Mouse (Mus musculus) CH12.LX (cell line): ENCODE measurements around the gene Acap3. TPM values are rescaled to one million over a fixed set of nuclear protein-coding genes. Genes with fewer than 3 reads are reported as not detected.

ENCODE experiments used
- DNase-seq: peaks from one replicate; pipeline ENCODE4 v3.0.0-alpha.2; 2013; ENCODE audit errors: extremely low read depth
- H3K27ac ChIP-seq: 2 replicates; pipeline ENCODE4 v1.5.1; 2012; ENCODE audit warnings: low read depth, mild to moderate bottlenecking, control low read depth, moderate library complexity; ENCODE audit not compliant: insufficient read depth
- H3K27me3 ChIP-seq: replicated peaks from 2 replicates; pipeline ENCODE3; 2012; ENCODE audit warnings: inconsistent platforms
- H3K36me3 ChIP-seq, 2 experiments: replicated peaks in 1 of 2; 2 replicates each; pipeline versions ENCODE3 to v1.6.1; 2012; ENCODE audit warnings: inconsistent platforms in 1 of 2, low read length in 1 of 2, mild to moderate bottlenecking in 1 of 2, mixed read lengths in 1 of 2, moderate library complexity in 1 of 2; ENCODE audit not compliant: control insufficient read depth in 1 of 2, insufficient read depth in 1 of 2
- H3K4me1 ChIP-seq, 2 experiments: 2 replicates each; pipeline ENCODE4 v1.6.1; 2012; ENCODE audit warnings: inconsistent platforms in 1 of 2, moderate library complexity in 1 of 2; ENCODE audit not compliant: insufficient read depth in 2 of 2, control insufficient read depth in 1 of 2
- H3K4me2 ChIP-seq: 2 replicates; pipeline ENCODE4 v1.6.1; 2012; ENCODE audit warnings: low read depth, mild to moderate bottlenecking, control low read depth; ENCODE audit not compliant: poor library complexity, insufficient read depth, severe bottlenecking
- H3K4me3 ChIP-seq, 3 experiments: fragments of 150-350 bp in 1 of 3; sonication (generic) in 1 of 3; replicated peaks in 1 of 3; 2 replicates each; pipeline versions ENCODE3 to v1.5.1; 2011 to 2012; ENCODE audit warnings: low read depth in 2 of 3, low read length in 2 of 3, mild to moderate bottlenecking in 2 of 3, moderate library complexity in 2 of 3, control low read depth in 1 of 3, improper control_type of control experiment in 1 of 3, inconsistent platforms in 1 of 3, mixed read lengths in 1 of 3; ENCODE audit not compliant: poor library complexity in 1 of 3
- H3K79me2 ChIP-seq: replicated peaks from 2 replicates; pipeline ENCODE4 v1.6.1; 2012; ENCODE audit warnings: mild to moderate bottlenecking, moderate library complexity; ENCODE audit not compliant: control insufficient read depth, poor library complexity, insufficient read depth, severe bottlenecking; ENCODE audit errors: extremely low read depth
- H3K9ac ChIP-seq: 2 replicates; pipeline ENCODE4 v1.6.1; 2012; ENCODE audit warnings: low read depth, mild to moderate bottlenecking, control low read depth, moderate library complexity; ENCODE audit not compliant: insufficient read depth
- H3K9me3 ChIP-seq: replicated peaks from 2 replicates; pipeline ENCODE3; 2012; ENCODE audit warnings: low read length, inconsistent platforms, mixed read lengths
- BHLHE40 ChIP-seq: IDR thresholded peaks from 2 replicates; pipeline ENCODE4 v1.6.1; 2011; ENCODE audit warnings: mild to moderate bottlenecking, low read depth, low read length, improper control_type of control experiment
- CHD1 ChIP-seq: IDR thresholded peaks from 2 replicates; pipeline ENCODE4 v1.6.1; 2012; ENCODE audit warnings: low read depth, low read length, improper control_type of control experiment, inconsistent platforms
- CHD2 ChIP-seq: IDR thresholded peaks from 2 replicates; pipeline ENCODE4 v1.6.1; 2011; ENCODE audit warnings: low read length, improper control_type of control experiment
- CTCF ChIP-seq, 2 experiments: IDR thresholded peaks in 1 of 2; conservative IDR thresholded peaks in 1 of 2; 2 replicates each; pipeline ENCODE4 v1.5.1; 2011 to 2012; ENCODE audit warnings: low read depth in 2 of 2, low read length in 2 of 2, improper control_type of control experiment in 1 of 2, inconsistent platforms in 1 of 2, mild to moderate bottlenecking in 1 of 2, moderate library complexity in 1 of 2
- E2F4 ChIP-seq: IDR thresholded peaks from 2 replicates; pipeline ENCODE4 v1.6.1; 2011; ENCODE audit warnings: low read depth, low read length, improper control_type of control experiment; ENCODE audit not compliant: insufficient replicate concordance
- ELF1 ChIP-seq: IDR thresholded peaks from 2 replicates; pipeline ENCODE4 v1.6.1; 2014; ENCODE audit warnings: low read depth, mild to moderate bottlenecking, inconsistent platforms, low read length, improper control_type of control experiment
- EP300 ChIP-seq: IDR thresholded peaks from 2 replicates; pipeline ENCODE4 v1.6.1; 2011; ENCODE audit warnings: low read length, improper control_type of control experiment
- ETS1 ChIP-seq: conservative IDR thresholded peaks from 2 replicates; pipeline ENCODE4 v1.6.1; 2012; ENCODE audit warnings: low read depth, mild to moderate bottlenecking, inconsistent platforms, low read length, improper control_type of control experiment, moderate library complexity
- GABPA ChIP-seq: IDR thresholded peaks from 2 replicates; pipeline ENCODE4 v1.6.1; 2012; ENCODE audit warnings: low read depth, low read length, improper control_type of control experiment, inconsistent platforms; ENCODE audit not compliant: insufficient replicate concordance
- HCFC1 ChIP-seq: IDR thresholded peaks from 2 replicates; pipeline ENCODE4 v1.6.1; 2012; ENCODE audit warnings: low read depth, mild to moderate bottlenecking, inconsistent platforms, low read length, improper control_type of control experiment
- IRF4 ChIP-seq: IDR thresholded peaks from 2 replicates; pipeline ENCODE4 v1.6.1; 2014; ENCODE audit warnings: low read depth, mild to moderate bottlenecking, inconsistent platforms, low read length, improper control_type of control experiment
- JUN ChIP-seq: IDR thresholded peaks from 2 replicates; pipeline ENCODE4 v1.6.1; 2011; ENCODE audit warnings: low read depth, mild to moderate bottlenecking, low read length, improper control_type of control experiment, moderate library complexity; ENCODE audit not compliant: insufficient read depth
- JUND ChIP-seq: conservative IDR thresholded peaks from 2 replicates; pipeline ENCODE4 v1.6.1; 2011; ENCODE audit warnings: low read depth, low read length, improper control_type of control experiment
- KAT2A ChIP-seq: IDR thresholded peaks from 2 replicates; pipeline ENCODE4 v1.6.1; 2012; ENCODE audit warnings: low read length, improper control_type of control experiment, inconsistent platforms; ENCODE audit not compliant: insufficient replicate concordance
- MAFK ChIP-seq: IDR thresholded peaks from 2 replicates; pipeline ENCODE4 v1.6.1; 2011; ENCODE audit warnings: low read length, improper control_type of control experiment; ENCODE audit not compliant: insufficient replicate concordance
- MAX ChIP-seq: IDR thresholded peaks from 2 replicates; pipeline ENCODE4 v1.6.1; 2011; ENCODE audit warnings: low read length, improper control_type of control experiment
- MAZ ChIP-seq: IDR thresholded peaks from 2 replicates; pipeline ENCODE4 v1.6.1; 2012; ENCODE audit warnings: low read depth, mild to moderate bottlenecking, inconsistent platforms, low read length, improper control_type of control experiment, moderate library complexity
- MEF2A ChIP-seq: IDR thresholded peaks from 2 replicates; pipeline ENCODE4 v1.6.1; 2014; ENCODE audit warnings: low read depth, mild to moderate bottlenecking, inconsistent platforms, low read length, improper control_type of control experiment, borderline replicate concordance
- MXI1 ChIP-seq: IDR thresholded peaks from 2 replicates; pipeline ENCODE4 v1.6.1; 2011; ENCODE audit warnings: mild to moderate bottlenecking, low read depth, low read length, improper control_type of control experiment
- MYC ChIP-seq: IDR thresholded peaks from 2 replicates; pipeline ENCODE4 v1.6.1; 2011; ENCODE audit warnings: low read depth, mild to moderate bottlenecking, improper control_type of control experiment, low read length
- NELFE ChIP-seq: IDR thresholded peaks from 2 replicates; pipeline ENCODE4 v1.6.1; 2011; ENCODE audit warnings: low read depth, low read length, improper control_type of control experiment
- NRF1 ChIP-seq: IDR thresholded peaks from 2 replicates; pipeline ENCODE4 v1.6.1; 2014; ENCODE audit warnings: low read depth, mild to moderate bottlenecking, inconsistent platforms, low read length, improper control_type of control experiment, moderate library complexity
- PAX5 ChIP-seq: IDR thresholded peaks from 2 replicates; pipeline ENCODE4 v1.6.1; 2012; ENCODE audit warnings: low read length, inconsistent platforms, mixed read lengths
- POLR2A ChIP-seq: IDR thresholded peaks from 2 replicates; pipeline ENCODE4 v1.6.1; 2011; ENCODE audit warnings: low read depth, mild to moderate bottlenecking, improper control_type of control experiment, low read length
- POLR2AphosphoS2 ChIP-seq: IDR thresholded peaks from 2 replicates; pipeline ENCODE4 v1.6.1; 2011; ENCODE audit warnings: low read depth, low read length, improper control_type of control experiment
- RAD21 ChIP-seq: IDR thresholded peaks from 2 replicates; pipeline ENCODE4 v1.6.1; 2011; ENCODE audit warnings: low read depth, mild to moderate bottlenecking, low read length, improper control_type of control experiment, moderate library complexity
- RCOR1 ChIP-seq: conservative IDR thresholded peaks from 2 replicates; pipeline ENCODE4 v1.6.1; 2012; ENCODE audit warnings: low read depth, mild to moderate bottlenecking, inconsistent platforms, low read length, improper control_type of control experiment
- SIN3A ChIP-seq: IDR thresholded peaks from 2 replicates; pipeline ENCODE4 v1.6.1; 2012; ENCODE audit warnings: low read length, improper control_type of control experiment, inconsistent platforms
- SMC3 ChIP-seq: IDR thresholded peaks from 2 replicates; pipeline ENCODE4 v1.6.1; 2011; ENCODE audit warnings: low read depth, low read length, improper control_type of control experiment
- TBP ChIP-seq: conservative IDR thresholded peaks from 2 replicates; pipeline ENCODE4 v1.6.1; 2011; ENCODE audit warnings: low read depth, low read length, improper control_type of control experiment
- TCF12 ChIP-seq: IDR thresholded peaks from 2 replicates; pipeline ENCODE4 v1.6.1; 2014; ENCODE audit warnings: low read depth, mild to moderate bottlenecking, inconsistent platforms, low read length, improper control_type of control experiment
- UBTF ChIP-seq: IDR thresholded peaks from 2 replicates; pipeline ENCODE4 v1.6.1; 2012; ENCODE audit warnings: low read depth, mild to moderate bottlenecking, inconsistent platforms, low read length, improper control_type of control experiment, moderate library complexity
- USF1 ChIP-seq: IDR thresholded peaks from 2 replicates; pipeline ENCODE4 v1.6.1; 2014; ENCODE audit warnings: low read depth, mild to moderate bottlenecking, inconsistent platforms, low read length, improper control_type of control experiment
- USF2 ChIP-seq: conservative IDR thresholded peaks from 2 replicates; pipeline ENCODE4 v1.6.1; 2011; ENCODE audit warnings: low read depth, low read length, improper control_type of control experiment
- ZC3H11A ChIP-seq: IDR thresholded peaks from 2 replicates; pipeline ENCODE4 v1.6.1; 2012; ENCODE audit warnings: low read depth, mild to moderate bottlenecking, inconsistent platforms, low read length, improper control_type of control experiment
- ZKSCAN1 ChIP-seq: IDR thresholded peaks from 2 replicates; pipeline ENCODE4 v1.6.1; 2012; ENCODE audit warnings: low read depth, inconsistent platforms, low read length, improper control_type of control experiment, borderline replicate concordance
- ZMIZ1 ChIP-seq: IDR thresholded peaks from 2 replicates; pipeline ENCODE4 v1.6.1; 2012; ENCODE audit warnings: low read depth, mild to moderate bottlenecking, inconsistent platforms, low read length, improper control_type of control experiment
- ZNF384 ChIP-seq: IDR thresholded peaks from 2 replicates; pipeline ENCODE4 v1.6.1; 2012; ENCODE audit warnings: low read depth, low read length, improper control_type of control experiment, inconsistent platforms
- dilution Hi-C: fragments of 300-500 bp; cut with MboI; formaldehyde crosslinking; loops from 2 replicates; pipeline ENCODE4 v1.14.3; 2020; ENCODE audit warnings: low sequenced_read_pairs; ENCODE audit not compliant: extremely low pct_unique_long_range_greater_than_20kb, extremely low pct_ligation_motif_present
- in situ Hi-C: fragments of 300-500 bp; cut with MboI; formaldehyde crosslinking; loops from 3 replicates; pipeline ENCODE4 v1.14.3; 2019; ENCODE audit warnings: low sequenced_read_pairs, low pct_ligation_motif_present, low pct_unique_long_range_greater_than_20kb, mixed read lengths
- polyA plus RNA-seq: library from polyadenylated mRNA; unstranded; fragments of >175 nt; gene quantifications from 2 replicates; pipeline ENCODE4 v1.2.1, GENCODE M21; 2012; ENCODE audit warnings: low read depth; ENCODE audit not compliant: insufficient read length
- total RNA-seq, 2 experiments: library from RNA; depleted of rRNA; stranded (reverse); fragments of 300-350 nt in 1 of 2; fragments of >200 nt in 1 of 2; gene quantifications; 2 replicates each; pipeline ENCODE4 v1.2.3; 2012 to 2014

Gene Acap3
- total and polyA plus RNA-seq, 3 experiments = 4.2 to 10.7 (median 10.5) TPM

DNA sequence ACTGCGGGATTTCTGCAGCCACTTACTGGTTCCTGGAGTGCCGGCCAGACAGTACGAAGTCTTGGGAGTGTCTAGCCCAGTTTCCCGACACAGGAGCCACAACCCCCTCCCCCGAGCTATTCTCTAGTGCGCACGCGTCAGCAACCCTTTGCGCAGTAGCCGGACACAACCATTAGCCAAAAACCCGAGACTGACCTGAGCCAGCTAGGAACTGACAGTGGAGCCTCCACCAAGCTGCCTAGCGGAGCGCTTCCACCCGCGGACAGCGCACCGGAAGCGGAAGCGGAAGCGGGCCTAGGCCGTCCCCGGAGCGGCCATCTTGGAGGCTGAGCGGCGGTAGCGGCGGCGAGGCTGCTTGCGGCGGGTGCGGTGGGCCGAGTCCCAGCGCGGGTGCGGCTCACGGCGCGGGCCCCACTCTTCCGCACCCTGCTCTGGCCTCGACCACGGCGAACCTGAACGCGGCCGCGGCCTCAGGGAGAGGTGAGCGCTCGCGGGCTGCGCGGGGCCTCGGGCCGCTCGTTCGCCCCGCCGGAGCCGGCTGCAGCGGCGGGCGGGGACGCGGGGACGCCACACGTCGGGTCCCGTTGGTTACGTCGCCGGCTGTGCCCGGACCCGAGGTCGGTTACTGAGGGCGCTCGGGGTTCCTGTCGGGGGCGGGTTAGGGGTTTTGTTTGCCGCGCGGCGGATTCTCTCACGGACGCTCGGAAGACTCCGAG lies 52.1 kb downstream of the Acap3 start, which contains the start of gene Ube2j2:
Gene Ube2j2, plus strand, starts transcription at position 298 of the 716 bp plus-strand sequence.
- Histone ChIP-seq H3K4me3 (peak within 1 kb of the TSS; percentile 91 to 98 (median 96)), H3K36me3 (peaks cover 21 to 32% of the 10 kb centered on the region in 2 experiments), H3K9me3 (no peaks in the 10 kb centered on the region), H3K9ac (peak within 1 kb of the TSS; percentile 90), H3K4me2 (peak within 1 kb of the TSS; percentile 93), H3K4me1 (peaks cover 11 to 30% of the 10 kb centered on the region in 2 experiments), H3K27me3 (no peaks in the 10 kb centered on the region), H3K79me2 (peaks cover 51% of the 10 kb centered on the region), H3K27ac (peak within 1 kb of the TSS; percentile 26)
- in situ Hi-C loops = loop anchor here (5.0 to 10.0 kb wide), 2 partner anchors 51 to 109 kb away; partner anchors contain the start of genes Acap3, Aurkaip1, Mxra8 and Pusl1
- dilution Hi-C loops = no loop called here
- peak; percentile 93 for DNase-seq
- TF ChIP-seq CHD2 (peak; percentile 76), CHD1 (peak; percentile 33; the same call in 1 of the 2 replicates), ZMIZ1 (no peak), MYC (peak; percentile 61; the same call in 1 of the 2 replicates), GABPA (peak; percentile 86; the same call in 1 of the 2 replicates), JUND (no peak), USF1 (no peak), TCF12 (peak; percentile 90), ZNF384 (no peak), ZKSCAN1 (no peak; the same call in 1 of the 2 replicates), BHLHE40 (no peak; the same call in 1 of the 2 replicates), ETS1 (peak; percentile 40; the same call in 1 of the 2 replicates), MAFK (no peak), UBTF (peak; percentile 78; the same call in 1 of the 2 replicates), POLR2AphosphoS2 (peak; percentile 68; the same call in 1 of the 2 replicates), NRF1 (peak; percentile 95), SIN3A (peak; percentile 96), JUN (no peak), RAD21 (no peak; the same call in 1 of the 2 replicates), SMC3 (peak; percentile 27; the same call in 1 of the 2 replicates), MAX (peak; percentile 75), NELFE (peak; percentile 84; the same call in 1 of the 2 replicates), PAX5 (no peak), KAT2A (peak; percentile 98), TBP (peak; percentile 82), ELF1 (peak; percentile 96), RCOR1 (peak; percentile 86), IRF4 (peak; percentile 88), CTCF (conservative IDR thresholded peaks at IDR 0.05 in 1 of 2, IDR thresholded peaks at IDR 0.05 in 1 of 2; ENCODE audit: low read depth in 2 of 2, low read length in 2 of 2) (no peak), POLR2A (peak; percentile 89), HCFC1 (peak; percentile 98), MAZ (peak; percentile 93), ZC3H11A (no peak), MEF2A (peak; percentile 92), E2F4 (no peak), EP300 (no peak), MXI1 (peak; percentile 90), USF2 (no peak)
